Comparison of ENCODE assay signal across 14 mouse cellular contexts in the genomic region with DNA sequence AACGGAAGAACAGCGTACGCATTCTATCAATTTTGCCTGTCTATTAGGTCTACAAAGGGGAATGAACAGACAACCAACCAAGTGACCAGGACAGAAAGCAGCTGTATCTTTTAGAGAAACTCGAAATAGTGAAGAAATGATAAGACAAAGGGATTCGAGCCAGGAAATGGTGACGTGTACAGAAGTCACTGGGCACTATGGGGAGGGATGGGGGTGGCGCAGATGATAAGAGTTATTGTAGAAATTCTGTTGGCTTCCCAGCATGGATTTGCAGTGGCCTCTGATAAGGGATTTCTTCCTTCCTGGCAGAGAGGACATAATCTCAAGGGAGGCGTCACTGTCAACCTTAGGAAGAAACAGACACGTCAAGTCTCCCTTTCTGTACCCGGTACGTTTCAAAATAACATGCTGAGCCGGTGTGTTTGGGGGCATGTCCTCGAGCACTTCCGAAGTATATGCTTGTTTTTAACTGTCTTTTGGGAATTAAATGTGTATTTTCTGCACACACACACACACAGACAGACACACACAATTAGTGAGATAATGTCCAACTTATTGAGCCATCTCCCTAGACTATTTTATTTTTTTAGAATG. TPM values are rescaled to one million over a fixed set of nuclear protein-coding genes. Genes with fewer than 3 reads are reported as not detected.
DNase-seq lines count a peak whose midpoint lies in the region; ATAC-seq and TF ChIP-seq lines count a peak whose summit lies in the region.
"Had no signal": no experiment of that assay in that cellular context is flagged by ENCODE, and none has a peak within 500 bp of the region (broad histone marks: within the 10 kb centered on the region; RNA-seq: fewer than 3 reads in every experiment).

No protein-coding gene starts in this region.

- H3K4me1 ChIP-seq in heart, adult 2 months (ENCODE audit: control insufficient read depth, insufficient read depth, low read length): no peaks in the 10 kb centered on the region; the same call in 1 of the 2 replicates
- peaks cover 16% of the 10 kb centered on the region for H3K4me1 ChIP-seq in heart, embryonic 15.5 days (replicated peaks)
- H3K4me1 ChIP-seq in liver, embryonic 14.5 days (replicated peaks; ENCODE audit: control insufficient read depth in 2 of 2, insufficient read depth in 2 of 2, low read length in 1 of 2): peaks cover 0 to 7% of the 10 kb centered on the region in 2 experiments; a peak in 1 of 4 replicates
- H3K4me1 ChIP-seq: embryonic facial prominence, embryonic 13.5 days; midbrain, embryonic 12.5 days had no signal

- intact Hi-C loops in heart, adult 2 months (cut with DNase I): no loop called here

- peak overlapping the region; percentile 39 for H3K4me2 ChIP-seq in heart, embryonic 15.5 days
- peak overlapping the region; percentile 2; the same call in 1 of the 2 replicates for H3K4me2 ChIP-seq in liver, embryonic 14.5 days (ENCODE audit: low read depth)
- H3K4me2 ChIP-seq: embryonic facial prominence, embryonic 13.5 days; midbrain, embryonic 12.5 days had no signal

- H3K9me3 ChIP-seq in heart, embryonic 15.5 days (replicated peaks): no peaks in the 10 kb centered on the region
- no peaks in the 10 kb centered on the region for H3K9me3 ChIP-seq in liver, embryonic 14.5 days (ENCODE audit: control insufficient read depth, low read length)
- H3K9me3 ChIP-seq: embryonic facial prominence, embryonic 13.5 days; midbrain, embryonic 12.5 days had no signal

- TF ChIP-seq CTCF in heart, adult 2 months (IDR thresholded peaks at IDR 0.05): no peak
- no peak for TF ChIP-seq CTCF in liver, embryonic 14.5 days (IDR thresholded peaks at IDR 0.05; ENCODE audit: low read depth)

- no peaks in the 10 kb centered on the region for H3K27me3 ChIP-seq in heart, adult 2 months (ENCODE audit: control insufficient read depth, insufficient read depth, low read length)
- no peaks in the 10 kb centered on the region for H3K27me3 ChIP-seq in heart, embryonic 15.5 days
- no peaks in the 10 kb centered on the region for H3K27me3 ChIP-seq in liver, embryonic 14.5 days (ENCODE audit: control insufficient read depth, insufficient read depth, low read length)
- H3K27me3 ChIP-seq: embryonic facial prominence, embryonic 13.5 days; midbrain, embryonic 12.5 days had no signal

- WGBS in heart, adult 2 months: 29% methylated on average over 14 of the region's 14 CpGs
- 21% methylated on average over 14 of the region's 14 CpGs for WGBS in heart, embryonic 15.5 days
- WGBS in liver, embryonic 14.5 days (ENCODE audit: insufficient replicate concordance): 22% methylated on average over 14 of the region's 14 CpGs

- peak; percentile 39 to 40 for DNase-seq in heart, adult 18-20 months
- no peak for DNase-seq in heart, adult 2 months
- peak; percentile 71 for DNase-seq in MEL-GATA-1-ER (ENCODE audit: extremely low read depth, low read depth)
- peak in 1 of 3 experiments; percentile 37 for DNase-seq in liver, embryonic 14.5 days (ENCODE audit: low read depth in 3 of 3, low spot score in 3 of 3)
- DNase-seq in right cerebral cortex, adult 2 months (ENCODE audit: low spot score in 2 of 2): no peak
- DNase-seq in gastrocnemius, postnatal 4 days (ENCODE audit: low spot score in 2 of 2): no peak
- DNase-seq: cerebellum, adult 9-11 months; thymus, postnatal 25 days had no signal

- no peak overlapping the region for H3K4me3 ChIP-seq in heart, adult 2 months
- no peak overlapping the region for H3K4me3 ChIP-seq in heart, embryonic 15.5 days
- no peak overlapping the region for H3K4me3 ChIP-seq in liver, embryonic 14.5 days (ENCODE audit: insufficient read depth in 1 of 2, low read depth in 2 of 2, low read length in 2 of 2)
- H3K4me3 ChIP-seq: embryonic facial prominence, embryonic 13.5 days; midbrain, embryonic 12.5 days had no signal

- no peak overlapping the region for H3K27ac ChIP-seq in heart, adult 2 months
- H3K27ac ChIP-seq in heart, embryonic 15.5 days: peak overlapping the region; percentile 46
- no peak overlapping the region for H3K27ac ChIP-seq in liver, embryonic 14.5 days
- H3K27ac ChIP-seq: embryonic facial prominence, embryonic 13.5 days; kidney, postnatal 0 days; midbrain, embryonic 12.5 days had no signal

- no peak for TF ChIP-seq POLR2A in heart, adult 2 months (IDR thresholded peaks at IDR 0.05; ENCODE audit: insufficient read depth, low read depth, low read length)

- no peak for TF ChIP-seq EP300 in heart, adult 2 months (IDR thresholded peaks at IDR 0.05; ENCODE audit: insufficient read depth, low read depth, low read length)
- peak; percentile 37; the same call in 1 of the 2 replicates for TF ChIP-seq EP300 in liver, embryonic 14.5 days (IDR thresholded peaks at IDR 0.05; ENCODE audit: low read depth)

- no peaks in the 10 kb centered on the region for H3K36me3 ChIP-seq in heart, adult 2 months (ENCODE audit: control insufficient read depth, insufficient read depth, low read length)
- H3K36me3 ChIP-seq in heart, embryonic 15.5 days: no peaks in the 10 kb centered on the region
- no peaks in the 10 kb centered on the region for H3K36me3 ChIP-seq in liver, embryonic 14.5 days (replicated peaks; ENCODE audit: control insufficient read depth, insufficient read depth, low read depth)
- H3K36me3 ChIP-seq: embryonic facial prominence, embryonic 13.5 days; midbrain, embryonic 12.5 days had no signal

- peak; percentile 79 for ATAC-seq in heart, embryonic 15.5 days (replicated peaks; ENCODE audit: insufficient number of reproducible peaks, insufficient read depth, low FRiP score, low read depth)
- peak; percentile 60; the same call in 1 of the 2 replicates for ATAC-seq in liver, embryonic 14.5 days (ENCODE audit: insufficient read depth)
- ATAC-seq in megakaryocyte, adult 5-6 weeks (ENCODE audit: poor library complexity, severe bottlenecking): no peak
- ATAC-seq: Patski had no signal

- H3K79me2 ChIP-seq in heart, adult 2 months (replicated peaks; ENCODE audit: control insufficient read depth, insufficient read depth, low read length): no peaks in the 10 kb centered on the region

- H3K9ac ChIP-seq in heart, adult 2 months (ENCODE audit: low read depth, low read length): no peak overlapping the region
- no peak overlapping the region for H3K9ac ChIP-seq in heart, embryonic 15.5 days
- H3K9ac ChIP-seq in liver, embryonic 14.5 days (replicated peaks): no peak overlapping the region
- H3K9ac ChIP-seq: embryonic facial prominence, embryonic 13.5 days; midbrain, embryonic 12.5 days had no signal

RNA-seq across cellular contexts. Expression of gene Sgpp1, which starts 10.3 kb away (rescaled TPM):
- 10 to 100 TPM; 18.7 to 22.6 TPM for total RNA-seq in heart, adult 18-20 months (2021)
- total RNA-seq in heart, adult 2 months (2021): 10 to 100 TPM; 21.3 to 22.5 TPM
- 17.1 and 31.1 TPM in 2 replicates for polyA plus RNA-seq in heart, adult 2 months (2012; rRNA removed)
- polyA plus RNA-seq in heart, embryonic 15.5 days (2015; fragmentation: Nextera tagmentation; extraction: Ambion mirVana): 13.8 and 17.5 TPM in 2 replicates
- 9.1 and 9.2 TPM in 2 replicates for polyA plus RNA-seq in liver, embryonic 14.5 days (2012; rRNA removed)
- polyA plus RNA-seq in liver, embryonic 14.5 days (2014; fragmentation: Nextera tagmentation; extraction: Ambion mirVana): 17.7 and 19.1 TPM in 2 replicates
- total RNA-seq in megakaryocyte, adult 5-6 weeks (2015): 98.3 and 116 TPM in 2 replicates
- total RNA-seq in megakaryocyte, adult 5-6 weeks (2017): 90.8 and 98.0 TPM in 2 replicates
- total RNA-seq in gastrocnemius, postnatal 4 days (2021): 10 to 100 TPM; 21.2 to 22.8 TPM

Comparison
In these comparisons a context has a peak if more than half of its experiments do, and no peak if none do; other contexts are left out.
1. DNase-seq: peak in heart, adult 18-20 months (2 of 2) and MEL-GATA-1-ER (single experiment); none in heart, adult 2 months (0 of 2), right cerebral cortex, adult 2 months (0 of 2) and gastrocnemius, postnatal 4 days (0 of 2).